Mouse (Mus musculus): Measurements from ENCODE around the gene Ddx24. TPM values are rescaled to one million over a fixed set of nuclear protein-coding genes. Genes with fewer than 3 reads are reported as not detected.
"Not testable (repeated sequence)": the region's sequence is repeated elsewhere in the genome, so short reads cannot be mapped to it uniquely, and the experiment has no call there.

The Ddx24 gene
- polyA plus RNA-seq (2015; fragmentation: Nextera tagmentation; extraction: Ambion mirVana), result 76.7 and 83.1 TPM in 2 replicates

DNA sequence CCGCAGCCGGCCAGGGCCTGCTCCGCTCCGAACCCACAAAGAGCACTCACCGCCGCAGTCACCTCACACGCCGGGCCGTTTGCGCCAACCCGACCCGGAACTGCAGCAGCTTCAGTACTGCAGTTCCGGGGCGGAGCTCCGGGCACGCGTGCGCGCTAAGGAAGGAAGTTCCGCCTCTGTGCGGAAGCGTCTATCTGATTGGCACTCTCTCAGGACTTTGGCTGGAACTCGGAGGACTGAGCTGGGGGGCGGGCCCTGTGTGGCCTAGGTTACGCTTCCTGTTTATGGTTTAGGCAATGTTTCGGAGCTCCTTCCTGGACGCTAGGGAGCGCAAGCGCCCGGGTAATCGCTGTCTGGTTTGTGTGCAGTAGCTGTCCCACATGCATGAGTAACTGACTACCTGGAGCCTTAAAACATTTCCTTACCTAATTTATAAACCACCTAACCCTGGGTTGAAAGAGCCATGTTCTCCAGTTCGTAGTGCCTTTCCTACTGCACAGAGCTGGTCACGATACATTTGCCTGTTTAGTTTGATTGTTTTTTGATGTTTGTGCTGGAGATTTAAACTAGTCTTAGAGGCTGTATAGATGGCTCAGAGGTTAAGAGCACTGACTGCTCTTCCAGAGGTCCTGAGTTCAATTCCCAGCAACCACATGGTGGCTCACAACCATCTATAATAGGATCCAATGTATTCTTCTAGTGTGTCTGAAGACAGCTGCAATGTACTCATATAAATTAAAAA, at the start of gene Ddx24:
Gene Ddx24, minus strand, starts transcription at position 102 of the 742 bp plus-strand sequence.
- ATAC-seq (ENCODE audit: borderline replicate concordance, extremely low read depth, low FRiP score, low TSS enrichment), result peak; percentile 100

DNA sequence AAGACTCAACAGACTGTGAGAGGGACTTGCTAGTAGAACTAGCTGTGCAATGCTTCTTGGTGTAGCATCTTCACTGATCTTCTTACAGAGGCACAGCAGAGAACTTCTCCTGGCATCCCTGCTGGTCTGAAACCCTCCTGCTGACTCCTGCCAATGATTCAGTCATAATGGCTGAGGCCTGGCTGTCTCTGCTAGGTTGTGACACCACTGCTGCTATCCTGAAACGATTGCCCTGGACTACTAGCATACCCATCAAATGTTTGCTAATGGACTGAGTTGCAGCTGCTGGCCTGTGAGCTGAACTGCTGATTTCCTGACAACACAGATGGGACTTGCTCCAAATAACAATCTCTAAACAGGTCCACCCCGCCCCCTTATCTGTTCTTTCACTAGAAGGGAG, 48.9 kb upstream of the Ddx24 start:
- no peak for ATAC-seq (ENCODE audit: borderline replicate concordance, extremely low read depth, low FRiP score, low TSS enrichment)
- no peak overlapping the region for H3K27ac ChIP-seq
- 45% methylated on average over 2 of the region's 2 CpGs for WGBS

More for the DNA sequence above, at the start of gene Ddx24:
- Histone ChIP-seq H3K9me3 (no peaks in the 10 kb centered on the region), H3K9ac (peak within 1 kb of the TSS; percentile 74), H3K36me3 (peaks cover 13% of the 10 kb centered on the region; the same call in 1 of the 2 replicates), H3K4me3 (peak within 1 kb of the TSS; percentile 80), H3K27me3 (no peaks in the 10 kb centered on the region), H3K4me1 (peaks cover 30% of the 10 kb centered on the region), H3K4me2 (peak within 1 kb of the TSS; percentile 79), H3K27ac (0 out of 2 replicates have a peak within 1 kb of the TSS, but pooled peaks have one; percentile 11)
- whole genome bisulfite sequencing, result under 1% methylated on average over 33 of the region's 33 CpGs

DNA sequence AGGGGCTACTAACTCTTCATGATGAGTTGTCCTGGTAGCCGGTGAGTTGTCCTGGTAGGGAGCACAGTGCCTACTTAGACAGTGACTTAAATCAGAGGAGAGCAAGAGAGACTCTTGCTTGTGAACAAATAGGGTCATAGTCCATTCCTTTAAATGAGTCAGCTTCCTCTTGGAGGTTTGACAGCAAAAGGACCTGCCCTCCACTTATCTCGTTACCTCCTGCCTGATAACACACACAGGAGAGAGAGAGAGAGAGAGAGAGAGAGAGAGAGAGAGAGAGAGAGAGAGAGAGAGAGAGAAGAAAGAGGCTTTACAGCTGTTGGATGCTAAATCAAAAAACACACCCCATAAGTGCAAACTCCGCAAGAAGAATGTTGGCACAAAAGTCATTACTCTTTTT, 31.5 kb upstream of the Ddx24 start, which contains the start of gene Ifi27l2b:
Gene Ifi27l2b, minus strand, starts transcription at position 84 of the 400 bp plus-strand sequence.
- H3K27ac ChIP-seq, result no peak within 1 kb of the TSS
- no peaks in the 10 kb centered on the region for H3K4me1 ChIP-seq
- no peaks in the 10 kb centered on the region for H3K27me3 ChIP-seq
- H3K9ac ChIP-seq, result no peak within 1 kb of the TSS
- no peaks in the 10 kb centered on the region for H3K36me3 ChIP-seq
- WGBS, result 59% methylated on average over 3 of the region's 3 CpGs
- no peak for ATAC-seq (ENCODE audit: borderline replicate concordance, extremely low read depth, low FRiP score, low TSS enrichment)
- H3K4me3 ChIP-seq, result no peak within 1 kb of the TSS
- no peak within 1 kb of the TSS for H3K4me2 ChIP-seq
- H3K9me3 ChIP-seq, result no peaks in the 10 kb centered on the region

More for the DNA sequence above, 48.9 kb upstream of the Ddx24 start:
- no peak overlapping the region for H3K9ac ChIP-seq
- no peak overlapping the region for H3K4me3 ChIP-seq
- no peaks in the 10 kb centered on the region for H3K27me3 ChIP-seq
- H3K4me2 ChIP-seq, result no peak overlapping the region
- no peaks in the 10 kb centered on the region for H3K4me1 ChIP-seq
- H3K9me3 ChIP-seq, result no peaks in the 10 kb centered on the region
- H3K36me3 ChIP-seq, result no peaks in the 10 kb centered on the region

DNA sequence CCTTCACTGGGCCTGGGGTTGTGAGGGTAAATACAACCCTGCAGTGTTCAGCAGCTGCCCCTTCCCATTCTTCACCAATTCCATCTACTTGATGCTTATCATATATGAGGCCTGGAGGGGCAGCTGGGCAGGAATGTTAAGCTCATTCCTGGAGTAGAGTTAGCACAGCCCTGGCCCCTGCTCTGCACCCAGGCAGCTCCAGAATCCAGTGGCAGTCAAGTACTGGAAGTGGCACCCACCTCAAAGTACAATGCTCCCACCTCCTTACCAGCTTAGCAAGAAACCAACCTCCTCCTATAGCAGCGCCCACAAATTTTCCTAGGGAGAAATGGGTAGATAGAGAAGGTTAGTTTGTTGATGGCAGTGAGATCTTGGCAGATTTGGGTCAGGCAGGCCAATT, 31.1 kb upstream of the Ddx24 start:
- H3K9ac ChIP-seq; H3K4me2 ChIP-seq; H3K27me3 ChIP-seq; H3K9me3 ChIP-seq; H3K4me1 ChIP-seq; H3K4me3 ChIP-seq; ATAC-seq (ENCODE audit: borderline replicate concordance, extremely low read depth, low FRiP score, low TSS enrichment); H3K27ac ChIP-seq; H3K36me3 ChIP-seq: not testable (repeated sequence)
- no CpG with 5 or more reads among the region's 1 CpGs for WGBS

DNA sequence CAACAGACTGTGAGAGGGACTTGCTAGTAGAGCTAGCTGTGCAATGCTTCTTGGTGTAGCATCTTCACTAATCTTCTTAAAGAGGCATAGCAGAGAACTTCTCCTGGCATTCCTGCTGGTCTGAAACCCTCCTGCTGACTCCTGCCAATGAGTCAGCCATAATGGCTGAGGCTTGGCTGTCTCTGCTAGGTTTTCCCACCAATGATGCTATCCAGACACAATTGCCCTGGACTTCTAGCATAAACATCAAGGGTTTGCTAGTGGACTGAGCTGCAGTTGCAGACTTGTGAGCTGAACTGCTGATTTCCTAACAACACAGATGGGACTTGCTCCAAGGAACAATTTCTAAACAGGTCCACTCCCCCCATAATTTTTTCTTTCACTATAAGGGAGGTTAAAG, 27.7 kb upstream of the Ddx24 start:
- H3K4me3 ChIP-seq, result no peak overlapping the region
- H3K4me2 ChIP-seq, result no peak overlapping the region
- no peaks in the 10 kb centered on the region for H3K36me3 ChIP-seq
- H3K27me3 ChIP-seq, result no peaks in the 10 kb centered on the region
- H3K9me3 ChIP-seq, result no peaks in the 10 kb centered on the region
- no peaks in the 10 kb centered on the region for H3K4me1 ChIP-seq
- no peak overlapping the region for H3K9ac ChIP-seq
- no peak overlapping the region for H3K27ac ChIP-seq
- ATAC-seq (ENCODE audit: borderline replicate concordance, extremely low read depth, low FRiP score, low TSS enrichment), result no peak

DNA sequence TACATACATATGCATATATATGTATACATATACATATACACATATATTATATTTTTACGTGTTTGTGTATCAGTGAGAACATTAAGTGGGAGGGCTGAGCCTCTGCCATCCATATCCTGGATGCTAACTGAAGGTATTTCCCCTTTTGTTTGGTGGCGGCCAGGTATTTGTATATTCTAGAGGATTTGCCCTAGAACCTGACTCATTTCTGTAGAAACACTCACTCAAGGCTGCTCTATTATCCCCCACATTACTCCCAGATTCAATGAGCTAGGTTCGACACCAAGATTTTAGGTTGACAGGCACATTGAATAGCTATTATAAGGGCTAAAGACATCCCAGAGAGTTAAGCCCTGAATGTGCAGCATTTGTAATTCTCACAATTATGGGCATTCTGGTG, 19.4 kb upstream of the Ddx24 start:
- Histone ChIP-seq H3K27ac (no peak overlapping the region), H3K9ac (no peak overlapping the region), H3K9me3 (no peaks in the 10 kb centered on the region), H3K36me3 (no peaks in the 10 kb centered on the region), H3K4me1 (no peaks in the 10 kb centered on the region), H3K4me3 (no peak overlapping the region), H3K27me3 (no peaks in the 10 kb centered on the region), H3K4me2 (no peak overlapping the region)
- 74% methylated on average over 3 of the region's 3 CpGs for WGBS
- no peak for ATAC-seq (ENCODE audit: borderline replicate concordance, extremely low read depth, low FRiP score, low TSS enrichment)

DNA sequence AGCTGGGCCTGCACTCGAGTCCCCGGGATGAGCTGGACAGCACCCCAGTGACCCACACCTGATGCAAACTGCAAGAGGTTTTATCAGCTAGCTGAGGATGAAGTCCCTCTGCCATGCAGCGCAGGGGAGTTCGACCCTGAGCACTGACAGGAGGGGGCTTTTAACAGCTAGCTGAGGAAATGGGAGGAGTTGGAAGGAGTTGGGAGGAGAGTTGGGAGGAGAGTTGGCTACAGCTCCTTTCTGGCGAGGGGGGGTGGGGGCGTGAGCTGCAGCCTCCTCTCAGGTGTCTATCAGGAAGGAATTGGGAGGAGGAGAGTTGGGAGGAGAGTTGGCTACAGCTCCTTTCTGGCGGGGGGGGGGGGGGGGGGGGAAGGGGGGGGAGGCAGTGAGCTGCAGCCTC, 18.6 kb upstream of the Ddx24 start:
- H3K4me2 ChIP-seq; H3K27me3 ChIP-seq; H3K4me1 ChIP-seq; ATAC-seq (ENCODE audit: borderline replicate concordance, extremely low read depth, low FRiP score, low TSS enrichment); H3K4me3 ChIP-seq; H3K27ac ChIP-seq; H3K9ac ChIP-seq; H3K9me3 ChIP-seq; H3K36me3 ChIP-seq: not testable (repeated sequence)
- WGBS, result 21% methylated on average over 5 of the region's 7 CpGs

DNA sequence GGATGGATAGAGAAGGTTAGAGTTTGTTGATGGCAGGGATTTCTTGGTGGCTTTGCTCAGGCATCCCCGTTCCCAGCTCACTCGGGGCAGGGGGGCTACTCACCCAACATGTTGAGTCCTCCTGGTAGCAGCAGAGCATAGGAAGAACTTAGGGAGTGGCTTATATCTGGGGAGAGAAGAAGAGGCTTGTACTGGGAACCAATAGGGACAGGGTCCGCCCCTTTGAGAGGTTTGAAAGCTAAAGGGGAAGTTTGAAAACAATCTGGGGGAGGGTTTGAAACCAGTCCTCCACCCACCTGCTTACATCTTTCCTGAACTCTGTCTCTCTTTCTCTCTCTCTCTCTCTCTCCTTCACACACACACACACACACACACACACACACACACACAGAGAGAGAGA, 17.9 kb upstream of the Ddx24 start, which contains the start of gene Ifi27l2a:
Gene Ifi27l2a, minus strand, starts transcription at position 157 of the 400 bp plus-strand sequence.
- no peaks in the 10 kb centered on the region for H3K36me3 ChIP-seq
- H3K9ac ChIP-seq, result no peak within 1 kb of the TSS
- no peak within 1 kb of the TSS for H3K27ac ChIP-seq
- ATAC-seq (ENCODE audit: borderline replicate concordance, extremely low read depth, low FRiP score, low TSS enrichment), result no peak
- H3K4me3 ChIP-seq, result no peak within 1 kb of the TSS
- H3K4me2 ChIP-seq, result no peak within 1 kb of the TSS
- no peaks in the 10 kb centered on the region for H3K9me3 ChIP-seq
- H3K27me3 ChIP-seq, result no peaks in the 10 kb centered on the region
- H3K4me1 ChIP-seq, result no peaks in the 10 kb centered on the region
- 38% methylated on average over 3 of the region's 3 CpGs for WGBS

DNA sequence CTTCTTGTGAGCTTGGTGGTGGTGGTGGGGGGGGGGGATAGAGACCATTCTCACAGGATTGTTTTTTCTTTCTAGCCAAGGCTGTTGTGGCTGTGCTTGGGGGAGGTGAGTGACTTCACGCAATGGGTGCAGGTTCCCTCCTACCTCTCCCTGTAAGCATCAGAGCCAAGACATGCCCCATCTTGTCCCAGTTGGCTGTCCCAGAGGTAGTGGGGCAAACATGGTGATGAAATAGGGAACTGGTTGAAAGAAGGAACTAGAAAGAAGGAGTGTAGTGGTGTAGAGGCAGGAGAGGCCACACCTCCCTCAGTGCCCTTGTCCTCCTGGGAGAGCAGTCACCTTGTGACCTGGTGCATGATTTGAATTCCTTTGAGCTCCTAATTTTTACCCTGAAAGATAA, 12.0 kb upstream of the Ddx24 start:
- no peak for ATAC-seq (ENCODE audit: borderline replicate concordance, extremely low read depth, low FRiP score, low TSS enrichment)
- H3K4me3 ChIP-seq, result no peak overlapping the region
- no peaks in the 10 kb centered on the region for H3K9me3 ChIP-seq
- H3K4me1 ChIP-seq, result no peaks in the 10 kb centered on the region
- H3K36me3 ChIP-seq, result no peaks in the 10 kb centered on the region
- H3K4me2 ChIP-seq, result no peak overlapping the region
- 75% methylated on average over 1 of the region's 1 CpGs for WGBS
- no peak overlapping the region for H3K27ac ChIP-seq
- no peaks in the 10 kb centered on the region for H3K27me3 ChIP-seq
- H3K9ac ChIP-seq, result no peak overlapping the region

DNA sequence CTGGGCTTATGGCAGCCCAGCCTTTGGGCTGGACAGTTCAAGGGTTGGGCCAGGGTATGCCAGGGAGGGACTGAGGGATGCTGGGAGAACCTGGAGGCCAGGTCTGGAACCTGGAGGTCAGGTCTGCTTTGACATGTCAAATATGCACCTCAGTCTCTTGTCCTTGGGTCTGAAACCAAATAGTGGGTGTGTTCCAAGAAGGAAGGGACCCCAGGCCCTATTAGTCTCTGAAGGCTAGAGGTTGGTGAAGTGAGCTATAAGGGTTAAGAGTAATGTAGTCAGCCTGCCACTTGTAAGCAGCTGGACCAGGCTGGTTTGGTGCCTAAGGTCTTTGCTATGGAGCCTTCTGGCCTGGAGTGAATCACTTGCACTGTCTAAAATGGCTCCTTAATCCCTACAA, 9.2 kb upstream of the Ddx24 start:
- Histone ChIP-seq H3K27ac (no peak overlapping the region), H3K27me3 (no peaks in the 10 kb centered on the region), H3K4me1 (no peaks in the 10 kb centered on the region), H3K4me2 (peak overlapping the region; percentile 49), H3K9me3 (no peaks in the 10 kb centered on the region), H3K9ac (no peak overlapping the region), H3K36me3 (no peaks in the 10 kb centered on the region), H3K4me3 (peak overlapping the region; percentile 35; the same call in 1 of the 2 replicates)
- no peak for ATAC-seq (ENCODE audit: borderline replicate concordance, extremely low read depth, low FRiP score, low TSS enrichment)

DNA sequence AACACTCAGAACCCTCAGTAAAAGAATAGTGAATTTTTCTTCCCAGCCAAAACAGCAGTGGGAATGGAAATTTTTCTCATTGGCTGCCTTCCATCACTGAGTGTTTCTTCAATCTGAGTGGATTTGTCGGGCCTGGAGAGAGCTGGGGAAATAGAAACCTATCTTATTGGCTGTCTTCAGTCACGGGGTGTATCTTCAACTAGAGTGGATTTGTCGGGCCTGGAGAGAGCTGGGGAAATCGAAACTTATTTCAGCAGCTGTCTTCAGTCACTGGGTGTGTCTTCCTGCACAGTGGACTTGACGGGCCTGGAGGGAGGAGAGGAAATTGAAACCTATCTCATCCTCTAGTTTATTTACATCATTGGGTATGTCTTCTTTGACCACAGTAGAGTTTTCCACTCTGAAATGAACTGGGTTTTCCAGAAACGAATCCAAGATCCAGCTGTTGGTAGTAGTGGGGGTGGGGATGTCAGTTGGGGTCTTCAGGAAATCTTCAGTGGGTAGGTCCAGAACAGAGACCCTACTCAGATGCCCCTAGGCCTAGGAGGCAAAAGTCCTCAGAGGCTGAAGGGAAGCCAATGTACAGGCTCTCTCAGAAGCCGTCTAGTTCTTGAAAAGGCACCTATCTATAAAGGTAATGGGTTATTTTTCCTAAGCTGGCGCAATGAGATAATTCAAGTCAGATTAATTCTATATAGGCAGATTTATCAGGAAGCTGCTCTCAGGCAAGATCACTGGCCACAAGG, 8.5 kb upstream of the Ddx24 start, which contains the start of gene Ifi27:
Gene Ifi27, plus strand, starts transcription at position 226 of the 746 bp plus-strand sequence.
- no peaks in the 10 kb centered on the region for H3K27me3 ChIP-seq
- no peaks in the 10 kb centered on the region for H3K36me3 ChIP-seq
- ATAC-seq (ENCODE audit: borderline replicate concordance, extremely low read depth, low FRiP score, low TSS enrichment), result peak; percentile 96
- 47% methylated on average over 8 of the region's 8 CpGs for WGBS
- H3K4me2 ChIP-seq, result peak within 1 kb of the TSS; percentile 49
- H3K4me3 ChIP-seq, result peak within 1 kb of the TSS; percentile 35
- no peak within 1 kb of the TSS for H3K27ac ChIP-seq
- H3K9ac ChIP-seq, result no peak within 1 kb of the TSS
- H3K4me1 ChIP-seq, result no peaks in the 10 kb centered on the region
- no peaks in the 10 kb centered on the region for H3K9me3 ChIP-seq

DNA sequence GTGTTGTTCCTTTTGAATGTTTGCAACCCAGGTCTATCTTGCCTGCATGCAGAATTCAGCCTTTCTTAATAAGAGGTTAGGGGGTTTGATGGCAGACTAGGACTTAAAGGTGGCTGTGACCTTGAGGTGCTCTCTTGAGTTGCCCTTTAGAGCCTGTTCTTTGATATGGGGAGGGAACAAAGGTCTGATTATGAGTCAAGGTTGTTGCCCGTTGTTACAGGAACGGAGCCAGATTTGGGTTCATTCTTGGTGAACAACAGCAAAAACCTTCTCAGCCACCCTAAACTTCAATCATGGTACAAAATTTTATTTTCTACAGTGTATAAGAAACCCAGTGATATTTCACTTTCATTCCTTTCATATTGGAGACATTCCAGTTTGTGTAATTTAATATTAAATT, 7.8 kb upstream of the Ddx24 start:
- Histone ChIP-seq H3K4me1 (no peaks in the 10 kb centered on the region), H3K9me3 (no peaks in the 10 kb centered on the region), H3K27me3 (no peaks in the 10 kb centered on the region), H3K9ac (no peak overlapping the region), H3K4me2 (no peak overlapping the region), H3K36me3 (no peaks in the 10 kb centered on the region), H3K27ac (no peak overlapping the region), H3K4me3 (no peak overlapping the region)
- WGBS, result 81% methylated on average over 2 of the region's 2 CpGs
- ATAC-seq (ENCODE audit: borderline replicate concordance, extremely low read depth, low FRiP score, low TSS enrichment), result no peak
